Mouse (Mus musculus): ENCODE data around the gene Hectd2. TPM values are rescaled to one million over a fixed set of nuclear protein-coding genes. Genes with fewer than 3 reads are reported as not detected.

The Hectd2 gene
- total and polyA plus RNA-seq, 2 experiments: 0.46 to 1.7 TPM

- H3K9ac ChIP-seq (ENCODE audit: low read depth, low read length): no peak overlapping the region
- WGBS: 81% methylated on average over 7 of the region's 7 CpGs
- DNase-seq (ENCODE audit: extremely low read depth, low read depth, low spot score): no peak
- no peaks in the 10 kb centered on the region for H3K4me1 ChIP-seq (ENCODE audit: control insufficient read depth, insufficient read depth, low read length)
- no peak for TF ChIP-seq POLR2A (IDR thresholded peaks at IDR 0.05; ENCODE audit: extremely low read depth, insufficient read depth, low read length)
- no peak for TF ChIP-seq CTCF (IDR thresholded peaks at IDR 0.05; ENCODE audit: low read depth, low read length)
- H3K27ac ChIP-seq (replicated peaks; ENCODE audit: insufficient read depth, low read depth, low read length): no peak overlapping the region
- no peak overlapping the region for H3K4me3 ChIP-seq (ENCODE audit: insufficient read depth, low read depth, low read length)
- H3K36me3 ChIP-seq (ENCODE audit: control insufficient read depth, insufficient read depth, low read length): no peaks in the 10 kb centered on the region
- H3K79me2 ChIP-seq (ENCODE audit: control insufficient read depth, insufficient read depth, low read length): no peaks in the 10 kb centered on the region
- 0 out of 2 replicates have a peak, but pooled peaks cover 3% of the 10 kb centered on the region for H3K27me3 ChIP-seq (ENCODE audit: control insufficient read depth, insufficient read depth, low read length)
Measured at GRCm38 (mm10) chr19:36540776-36541175, 13.7 kb upstream of the Hectd2 start.

- H3K4me3 ChIP-seq (ENCODE audit: insufficient read depth, low read depth, low read length): peak overlapping the region; percentile 56
- peaks cover 7% of the 10 kb centered on the region for H3K79me2 ChIP-seq (ENCODE audit: control insufficient read depth, insufficient read depth, low read length)
- H3K4me1 ChIP-seq (ENCODE audit: control insufficient read depth, insufficient read depth, low read length): peaks cover 2% of the 10 kb centered on the region; the same call in 1 of the 2 replicates
- DNase-seq (ENCODE audit: extremely low read depth, low read depth, low spot score): no peak
- 5% methylated on average over 20 of the region's 20 CpGs for WGBS
- H3K27ac ChIP-seq (replicated peaks; ENCODE audit: insufficient read depth, low read depth, low read length): peak overlapping the region; percentile 59
- H3K36me3 ChIP-seq (ENCODE audit: control insufficient read depth, insufficient read depth, low read length): no peaks in the 10 kb centered on the region
- no peak for TF ChIP-seq POLR2A (IDR thresholded peaks at IDR 0.05; ENCODE audit: extremely low read depth, insufficient read depth, low read length)
- H3K27me3 ChIP-seq (ENCODE audit: control insufficient read depth, insufficient read depth, low read length): no peaks in the 10 kb centered on the region
- H3K9ac ChIP-seq (ENCODE audit: low read depth, low read length): peak overlapping the region; percentile 85
Measured at GRCm38 (mm10) chr19:36553561-36554045, 836 bp upstream of the Hectd2 start.

- H3K36me3 ChIP-seq (ENCODE audit: control insufficient read depth, insufficient read depth, low read length): no peaks in the 10 kb centered on the region
- peak; percentile 19 for DNase-seq (ENCODE audit: extremely low read depth, low read depth, low spot score)
- peaks cover 2% of the 10 kb centered on the region; the same call in 1 of the 2 replicates for H3K4me1 ChIP-seq (ENCODE audit: control insufficient read depth, insufficient read depth, low read length)
- WGBS: 1% methylated on average over 53 of the region's 53 CpGs
- peak overlapping the region; percentile 100 for H3K4me3 ChIP-seq (ENCODE audit: insufficient read depth, low read depth, low read length)
- H3K27me3 ChIP-seq (ENCODE audit: control insufficient read depth, insufficient read depth, low read length): no peaks in the 10 kb centered on the region
- TF ChIP-seq CTCF (IDR thresholded peaks at IDR 0.05; ENCODE audit: low read depth, low read length) (no peak), POLR2A (IDR thresholded peaks at IDR 0.05; ENCODE audit: extremely low read depth, insufficient read depth, low read length) (no peak)
- peak overlapping the region; percentile 81 for H3K9ac ChIP-seq (ENCODE audit: low read depth, low read length)
- peak overlapping the region; percentile 14 for H3K27ac ChIP-seq (replicated peaks; ENCODE audit: insufficient read depth, low read depth, low read length)
- peaks cover 7% of the 10 kb centered on the region for H3K79me2 ChIP-seq (ENCODE audit: control insufficient read depth, insufficient read depth, low read length)
Measured at GRCm38 (mm10) chr19:36554785-36555595, 551 bp downstream of the Hectd2 start.

GRCm38 (mm10) chr19:36559331-36559730 is 4.9 kb downstream of the Hectd2 start:
- H3K27me3 ChIP-seq (ENCODE audit: control insufficient read depth, insufficient read depth, low read length): no peaks in the 10 kb centered on the region
- no peak overlapping the region for H3K27ac ChIP-seq (replicated peaks; ENCODE audit: insufficient read depth, low read depth, low read length)
- no peak for DNase-seq (ENCODE audit: extremely low read depth, low read depth, low spot score)
- H3K4me3 ChIP-seq (ENCODE audit: insufficient read depth, low read depth, low read length): no peak overlapping the region
- peaks cover 2% of the 10 kb centered on the region; the same call in 1 of the 2 replicates for H3K4me1 ChIP-seq (ENCODE audit: control insufficient read depth, insufficient read depth, low read length)
- TF ChIP-seq CTCF (IDR thresholded peaks at IDR 0.05; ENCODE audit: low read depth, low read length): no peak
- TF ChIP-seq POLR2A (IDR thresholded peaks at IDR 0.05; ENCODE audit: extremely low read depth, insufficient read depth, low read length): no peak
- 86% methylated on average over 5 of the region's 5 CpGs for WGBS
- no peak overlapping the region for H3K9ac ChIP-seq (ENCODE audit: low read depth, low read length)
- no peaks in the 10 kb centered on the region for H3K36me3 ChIP-seq (ENCODE audit: control insufficient read depth, insufficient read depth, low read length)
- H3K79me2 ChIP-seq (ENCODE audit: control insufficient read depth, insufficient read depth, low read length): peaks cover 7% of the 10 kb centered on the region

- Histone ChIP-seq H3K4me1 (ENCODE audit: control insufficient read depth, insufficient read depth, low read length) (peaks cover 2% of the 10 kb centered on the region; the same call in 1 of the 2 replicates), H3K79me2 (ENCODE audit: control insufficient read depth, insufficient read depth, low read length) (peaks cover 4% of the 10 kb centered on the region), H3K36me3 (ENCODE audit: control insufficient read depth, insufficient read depth, low read length) (no peaks in the 10 kb centered on the region), H3K4me3 (ENCODE audit: insufficient read depth, low read depth, low read length) (no peak overlapping the region), H3K27ac (replicated peaks; ENCODE audit: insufficient read depth, low read depth, low read length) (no peak overlapping the region), H3K9ac (ENCODE audit: low read depth, low read length) (no peak overlapping the region), H3K27me3 (ENCODE audit: control insufficient read depth, insufficient read depth, low read length) (no peaks in the 10 kb centered on the region)
- DNase-seq (ENCODE audit: extremely low read depth, low read depth, low spot score): peak; percentile 13
- TF ChIP-seq CTCF (IDR thresholded peaks at IDR 0.05; ENCODE audit: low read depth, low read length): no peak
- no peak for TF ChIP-seq POLR2A (IDR thresholded peaks at IDR 0.05; ENCODE audit: extremely low read depth, insufficient read depth, low read length)
- 43% methylated on average over 2 of the region's 2 CpGs for WGBS
Measured at GRCm38 (mm10) chr19:36560160-36560559, 5.7 kb downstream of the Hectd2 start.

- no peak overlapping the region for H3K4me3 ChIP-seq (ENCODE audit: insufficient read depth, low read depth, low read length)
Measured at GRCm38 (mm10) chr19:36561171-36561570, 6.7 kb downstream of the Hectd2 start.

More at GRCm38 (mm10) chr19:36561171-36561570, 6.7 kb downstream of the Hectd2 start:
- H3K36me3 ChIP-seq (ENCODE audit: control insufficient read depth, insufficient read depth, low read length): no peaks in the 10 kb centered on the region
- no peak overlapping the region for H3K9ac ChIP-seq (ENCODE audit: low read depth, low read length)
- 69% methylated on average over 2 of the region's 2 CpGs for WGBS
- no peak for DNase-seq (ENCODE audit: extremely low read depth, low read depth, low spot score)
- H3K4me1 ChIP-seq (ENCODE audit: control insufficient read depth, insufficient read depth, low read length): no peaks in the 10 kb centered on the region
- TF ChIP-seq CTCF (IDR thresholded peaks at IDR 0.05; ENCODE audit: low read depth, low read length): no peak
- TF ChIP-seq POLR2A (IDR thresholded peaks at IDR 0.05; ENCODE audit: extremely low read depth, insufficient read depth, low read length): no peak
- no peak overlapping the region for H3K27ac ChIP-seq (replicated peaks; ENCODE audit: insufficient read depth, low read depth, low read length)
- peaks cover 3% of the 10 kb centered on the region; the same call in 1 of the 2 replicates for H3K79me2 ChIP-seq (ENCODE audit: control insufficient read depth, insufficient read depth, low read length)
- no peaks in the 10 kb centered on the region for H3K27me3 ChIP-seq (ENCODE audit: control insufficient read depth, insufficient read depth, low read length)

Measured in liver, adult 2 months (tissue).